Comparison of ENCODE assay signal across 8 mouse cellular contexts in the genomic region with DNA sequence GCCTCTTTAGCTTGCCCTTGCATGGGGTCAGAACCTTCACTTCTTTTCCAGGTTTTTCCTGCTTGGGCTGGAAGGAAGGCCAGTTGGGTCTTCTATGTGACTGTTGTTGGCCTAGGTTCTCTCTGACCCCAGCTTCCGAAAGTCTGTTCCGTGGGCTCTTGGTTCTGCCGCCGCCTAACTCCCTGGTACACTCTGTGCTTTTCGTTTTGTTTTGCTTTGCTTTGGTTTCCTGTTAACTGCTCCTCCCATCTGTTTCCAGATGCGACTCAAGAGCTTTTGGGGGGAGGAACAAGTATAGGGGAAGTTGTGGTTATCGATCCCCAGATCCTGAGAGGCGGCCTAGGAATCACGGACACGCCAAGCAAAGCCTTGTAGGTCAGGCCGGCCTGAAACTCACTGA. TPM values are rescaled to one million over a fixed set of nuclear protein-coding genes. Genes with fewer than 3 reads are reported as not detected.
A peak's percentile ranks its signal among the peaks of the same experiment; 100 is the strongest.
DNase-seq lines count a peak whose midpoint lies in the region; ATAC-seq lines count a peak whose summit lies in the region.

No protein-coding gene starts in this region.

- no peaks in the 10 kb centered on the region for H3K9me3 ChIP-seq in limb, embryonic 12.5 days
- H3K9me3 ChIP-seq in limb, embryonic 10.5 days (replicated peaks) = no peaks in the 10 kb centered on the region
- H3K9me3 ChIP-seq in embryonic facial prominence, embryonic 13.5 days = no peaks in the 10 kb centered on the region

- H3K36me3 ChIP-seq in limb, embryonic 12.5 days = 0 out of 2 replicates have a peak, but pooled peaks cover 2% of the 10 kb centered on the region
- peaks cover 8% of the 10 kb centered on the region; the same call in 1 of the 2 replicates for H3K36me3 ChIP-seq in limb, embryonic 10.5 days
- no peaks in the 10 kb centered on the region for H3K36me3 ChIP-seq in embryonic facial prominence, embryonic 13.5 days

- H3K4me1 ChIP-seq in limb, embryonic 12.5 days (replicated peaks) = peaks cover 36% of the 10 kb centered on the region
- H3K4me1 ChIP-seq in limb, embryonic 10.5 days = peaks cover 41% of the 10 kb centered on the region
- peaks cover 42% of the 10 kb centered on the region for H3K4me1 ChIP-seq in embryonic facial prominence, embryonic 13.5 days

- 0 out of 2 replicates have a peak overlapping the region, but pooled peaks have one; percentile 84 for H3K4me2 ChIP-seq in limb, embryonic 12.5 days
- H3K4me2 ChIP-seq in embryonic facial prominence, embryonic 13.5 days = peak overlapping the region; percentile 86

- 82% methylated on average over 11 of the region's 11 CpGs for WGBS in limb, embryonic 12.5 days
- WGBS in limb, embryonic 10.5 days = 87% methylated on average over 11 of the region's 11 CpGs
- WGBS in embryonic facial prominence, embryonic 13.5 days = 55% methylated on average over 11 of the region's 11 CpGs

- DNase-seq in limb, embryonic 10.5 days (ENCODE audit: low spot score) = no peak
- DNase-seq in induced T-regulatory cell, adult 2 months (ENCODE audit: low read depth) = peak; percentile 66
- no peak for DNase-seq in cerebellum, postnatal 10 days
- DNase-seq in ovary, postnatal 36 days (ENCODE audit: low spot score) = no peak
- no peak for DNase-seq in frontal cortex, postnatal 10 days (ENCODE audit: low spot score in 2 of 2)

- no peak overlapping the region for H3K4me3 ChIP-seq in limb, embryonic 12.5 days (replicated peaks)
- H3K4me3 ChIP-seq in limb, embryonic 10.5 days = no peak overlapping the region
- H3K4me3 ChIP-seq in embryonic facial prominence, embryonic 13.5 days = peak overlapping the region; percentile 93

- no peak for ATAC-seq in limb, embryonic 12.5 days (ENCODE audit: insufficient number of reproducible peaks, insufficient read depth, low FRiP score, low TSS enrichment, low read depth)
- ATAC-seq in embryonic facial prominence, embryonic 13.5 days (ENCODE audit: insufficient number of reproducible peaks, insufficient read depth, low FRiP score, low TSS enrichment, low read depth) = no peak
- peak; percentile 4; the same call in 1 of the 2 replicates for ATAC-seq in megakaryocyte, adult 5-6 weeks (ENCODE audit: poor library complexity, severe bottlenecking)

- no peak overlapping the region for H3K9ac ChIP-seq in limb, embryonic 12.5 days (replicated peaks)
- H3K9ac ChIP-seq in embryonic facial prominence, embryonic 13.5 days = peak overlapping the region; percentile 37; the same call in 1 of the 2 replicates

- H3K27me3 ChIP-seq in limb, embryonic 12.5 days = no peaks in the 10 kb centered on the region
- H3K27me3 ChIP-seq in limb, embryonic 10.5 days (ENCODE audit: low read depth, poor library complexity, severe bottlenecking) = no peaks in the 10 kb centered on the region
- no peaks in the 10 kb centered on the region for H3K27me3 ChIP-seq in embryonic facial prominence, embryonic 13.5 days

- no peak overlapping the region for H3K27ac ChIP-seq in limb, embryonic 12.5 days
- H3K27ac ChIP-seq in limb, embryonic 10.5 days = no peak overlapping the region
- H3K27ac ChIP-seq in embryonic facial prominence, embryonic 13.5 days = peak overlapping the region; percentile 5; the same call in 1 of the 2 replicates

RNA-seq across cellular contexts. Expression of gene Mlxip, which starts 3.2 kb away (rescaled TPM):
- polyA plus RNA-seq in limb, embryonic 12.5 days (2016; fragmentation: Nextera tagmentation; extraction: Ambion mirVana) = 12.8 and 15.3 TPM in 2 replicates
- 21.1 and 22.1 TPM in 2 replicates for polyA plus RNA-seq in limb, embryonic 10.5 days (2016; fragmentation: Nextera tagmentation; extraction: Ambion mirVana)
- 14.0 and 16.4 TPM in 2 replicates for polyA plus RNA-seq in embryonic facial prominence, embryonic 13.5 days (2015; fragmentation: Nextera tagmentation; extraction: Ambion mirVana)
- total RNA-seq in megakaryocyte, adult 5-6 weeks (2015) = 37.0 and 40.0 TPM in 2 replicates
- total RNA-seq in megakaryocyte, adult 5-6 weeks (2017) = 11.7 and 15.9 TPM in 2 replicates

RNA-seq across cellular contexts. Expression of gene Bcl7a, which starts 54.2 kb away (rescaled TPM):
- polyA plus RNA-seq in limb, embryonic 12.5 days (2016; fragmentation: Nextera tagmentation; extraction: Ambion mirVana) = 43.4 and 45.7 TPM in 2 replicates
- polyA plus RNA-seq in limb, embryonic 10.5 days (2016; fragmentation: Nextera tagmentation; extraction: Ambion mirVana) = 35.8 and 38.8 TPM in 2 replicates
- 37.5 and 41.0 TPM in 2 replicates for polyA plus RNA-seq in embryonic facial prominence, embryonic 13.5 days (2015; fragmentation: Nextera tagmentation; extraction: Ambion mirVana)
- 3.8 and 4.0 TPM in 2 replicates for total RNA-seq in megakaryocyte, adult 5-6 weeks (2015)
- 3.8 and 4.7 TPM in 2 replicates for total RNA-seq in megakaryocyte, adult 5-6 weeks (2017)
